Mouse (Mus musculus) embryonic fibroblast, embryonic 13.5 days (primary cell): ENCODE results near the gene Rere.

ENCODE experiments used
- CTCF ChIP-seq: IDR thresholded peaks from 2 replicates; pipeline ENCODE4 v1.5.1; 2011; ENCODE audit warnings: mild to moderate bottlenecking, control low read depth, low read length, moderate library complexity, borderline replicate concordance; ENCODE audit not compliant: insufficient read depth
- POLR2A ChIP-seq: IDR thresholded peaks from 2 replicates; pipeline ENCODE4 v1.6.1; 2011; ENCODE audit warnings: low read depth, mild to moderate bottlenecking, control low read depth, low read length, moderate library complexity

DNA sequence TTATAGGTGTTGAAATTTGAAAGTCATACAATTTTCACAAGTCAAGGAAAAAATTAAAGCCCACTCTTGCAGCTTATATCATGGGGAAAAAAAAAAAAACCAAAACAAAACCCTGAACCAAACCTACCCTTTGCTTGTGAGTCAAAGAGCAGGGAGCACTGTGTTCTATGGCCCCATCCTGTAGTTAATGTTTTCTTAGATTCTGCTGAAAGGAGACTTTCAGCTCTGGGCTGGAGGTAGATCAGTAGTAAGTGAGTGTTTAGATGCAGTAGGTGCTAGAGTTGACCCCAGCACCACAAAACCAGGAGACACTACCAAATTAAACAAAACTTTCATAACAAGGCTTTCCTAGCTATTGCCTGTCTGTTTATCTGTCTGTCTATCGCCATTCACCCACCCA lies 133.3 kb downstream of the Rere start:
- TF ChIP-seq CTCF (no peak), POLR2A (no peak)
